Mouse (Mus musculus): ENCODE data around the gene Nkd1.

Gene Nkd1

DNA sequence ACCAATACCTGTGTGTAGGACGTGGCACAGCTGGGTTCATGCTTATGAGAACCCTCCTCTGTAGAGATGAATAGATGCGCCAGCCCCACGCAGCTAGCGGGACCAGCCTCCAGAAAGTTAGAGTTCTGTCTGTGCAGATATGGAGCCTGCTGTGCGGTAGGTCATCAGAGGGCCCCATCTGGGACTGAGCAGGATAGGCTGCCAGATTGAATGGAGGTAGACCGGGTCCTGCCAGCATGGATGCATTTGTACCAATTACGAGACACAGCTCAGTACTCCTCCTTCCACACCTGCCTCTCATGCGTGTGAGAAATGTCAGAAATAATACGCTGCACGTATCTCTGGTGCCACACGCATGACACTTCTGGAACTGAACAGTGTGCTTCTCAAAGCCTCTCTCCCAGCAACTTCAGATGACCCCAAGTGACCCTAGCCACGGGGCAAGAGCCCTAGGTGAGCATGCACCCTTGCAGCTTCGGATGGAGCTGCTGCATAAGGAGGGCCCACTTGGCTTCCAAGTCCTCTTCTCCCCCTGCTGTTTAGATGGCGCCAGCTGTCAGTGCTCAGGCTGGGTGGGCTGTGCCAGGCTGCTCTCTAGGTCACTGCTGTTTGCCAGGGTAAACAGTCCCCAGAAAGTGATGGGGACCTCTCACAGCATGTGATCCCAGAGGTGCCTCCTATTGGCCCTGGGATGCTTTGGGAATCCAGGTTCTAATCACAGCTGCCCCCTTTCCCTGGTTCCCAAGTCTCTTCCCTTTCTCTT, 57.4 kb downstream of the Nkd1 start:
- no peak for DNase-seq

- DNase-seq: no peak
These were observed 58.1 kb downstream of the Nkd1 start for GRCm38 (mm10) chr8:88579246-88579645.

- no peak for DNase-seq
These were observed 58.6 kb downstream of the Nkd1 start for GRCm38 (mm10) chr8:88579668-88580330.

GRCm38 (mm10) chr8:88580785-88581184, 59.6 kb downstream of the Nkd1 start:
- no peak for DNase-seq

GRCm38 (mm10) chr8:88583863-88584262, 62.7 kb downstream of the Nkd1 start:
- DNase-seq: no peak

GRCm38 (mm10) chr8:88588205-88588889, 67.2 kb downstream of the Nkd1 start:
- no peak for DNase-seq

DNA sequence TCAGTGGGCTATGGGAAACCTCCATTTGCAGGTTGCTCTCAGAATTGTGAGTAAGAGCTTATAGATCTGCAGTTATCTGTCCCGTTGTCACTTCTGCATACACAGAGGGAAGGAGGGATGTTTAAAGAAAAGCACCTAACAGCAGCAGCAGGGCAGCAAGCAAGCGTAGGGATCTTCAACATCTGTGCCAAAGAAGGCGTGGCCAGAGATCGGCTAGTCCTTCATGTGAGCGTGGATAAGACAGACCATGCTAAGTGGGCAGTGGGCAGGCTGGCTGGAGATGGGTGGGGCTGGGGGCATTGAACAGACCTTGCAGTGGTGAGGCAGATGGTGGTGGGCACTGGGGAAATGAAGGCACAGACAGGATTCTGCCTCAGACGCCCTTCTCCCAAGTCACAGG, 69.1 kb downstream of the Nkd1 start:
- no peak for DNase-seq

- DNase-seq: no peak
These were observed 72.8 kb downstream of the Nkd1 start for GRCm38 (mm10) chr8:88593947-88594346.

GRCm38 (mm10) chr8:88596042-88596441, 74.9 kb downstream of the Nkd1 start:
- DNase-seq: no peak

DNA sequence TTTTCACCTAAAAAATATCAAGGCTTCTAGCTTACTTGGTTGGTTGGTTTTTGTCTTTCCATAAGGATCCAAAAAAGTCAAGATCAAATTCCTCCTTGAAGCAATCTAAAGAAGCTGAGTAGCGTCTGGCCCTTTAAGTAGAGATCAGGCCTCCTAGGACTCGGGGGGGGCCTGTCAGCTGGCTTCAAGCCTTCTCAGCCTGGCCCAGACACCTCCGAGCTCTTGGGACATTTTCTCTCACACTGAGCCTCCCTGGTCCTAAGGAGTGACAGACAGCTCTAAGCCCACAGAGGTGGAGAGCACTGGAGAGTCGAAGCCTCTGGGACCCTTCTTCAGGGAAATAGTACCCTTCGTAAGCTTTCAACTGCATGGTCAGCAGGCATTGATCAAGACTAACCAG, 77.4 kb downstream of the Nkd1 start:
- no peak for DNase-seq

DNA sequence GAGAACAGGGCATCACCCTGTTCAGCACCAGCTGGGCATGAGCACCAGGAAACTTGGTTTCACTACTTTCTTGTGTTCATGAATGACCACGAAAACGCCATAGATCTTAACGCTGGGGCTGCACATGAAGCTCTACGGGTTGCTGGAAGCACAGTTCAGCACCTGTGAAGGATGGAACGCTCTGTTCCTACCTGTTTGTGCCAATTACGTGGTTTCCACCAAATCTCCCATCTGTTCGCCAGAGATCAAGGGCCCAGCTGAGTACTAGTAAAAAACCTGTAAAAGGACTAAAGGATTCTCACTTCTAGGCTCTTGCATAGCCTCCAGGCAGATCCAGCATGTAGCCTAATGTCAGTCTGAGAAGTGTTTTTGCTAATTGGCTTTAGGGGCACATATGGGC, 78.3 kb downstream of the Nkd1 start:
- DNase-seq: no peak

DNA sequence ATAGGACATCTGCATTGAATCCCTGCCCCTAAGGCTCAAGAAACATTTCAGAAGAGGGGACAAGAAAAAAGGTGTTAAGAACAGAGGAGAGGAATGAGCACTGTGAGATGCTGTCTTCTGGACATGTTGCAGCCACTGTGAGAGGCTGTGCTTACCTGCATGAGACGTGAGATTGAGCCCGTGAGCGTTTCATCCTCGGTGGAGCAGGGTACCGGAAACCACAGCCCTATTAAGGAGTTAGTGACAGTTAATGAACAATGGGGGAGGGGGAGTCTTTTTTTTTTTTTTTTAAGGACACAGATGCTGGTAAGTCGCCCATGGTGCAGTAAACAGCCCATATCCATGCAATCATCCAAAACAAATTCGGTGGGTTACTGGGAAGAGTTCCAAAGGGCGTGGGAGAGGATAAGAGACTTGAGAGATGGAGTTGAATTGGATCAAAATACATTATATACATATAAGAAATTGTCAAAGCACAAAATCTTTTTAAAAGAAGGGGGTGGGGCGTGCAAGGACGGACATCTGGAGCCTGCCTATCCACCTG, 82.4 kb downstream of the Nkd1 start:
- DNase-seq: no peak

DNA sequence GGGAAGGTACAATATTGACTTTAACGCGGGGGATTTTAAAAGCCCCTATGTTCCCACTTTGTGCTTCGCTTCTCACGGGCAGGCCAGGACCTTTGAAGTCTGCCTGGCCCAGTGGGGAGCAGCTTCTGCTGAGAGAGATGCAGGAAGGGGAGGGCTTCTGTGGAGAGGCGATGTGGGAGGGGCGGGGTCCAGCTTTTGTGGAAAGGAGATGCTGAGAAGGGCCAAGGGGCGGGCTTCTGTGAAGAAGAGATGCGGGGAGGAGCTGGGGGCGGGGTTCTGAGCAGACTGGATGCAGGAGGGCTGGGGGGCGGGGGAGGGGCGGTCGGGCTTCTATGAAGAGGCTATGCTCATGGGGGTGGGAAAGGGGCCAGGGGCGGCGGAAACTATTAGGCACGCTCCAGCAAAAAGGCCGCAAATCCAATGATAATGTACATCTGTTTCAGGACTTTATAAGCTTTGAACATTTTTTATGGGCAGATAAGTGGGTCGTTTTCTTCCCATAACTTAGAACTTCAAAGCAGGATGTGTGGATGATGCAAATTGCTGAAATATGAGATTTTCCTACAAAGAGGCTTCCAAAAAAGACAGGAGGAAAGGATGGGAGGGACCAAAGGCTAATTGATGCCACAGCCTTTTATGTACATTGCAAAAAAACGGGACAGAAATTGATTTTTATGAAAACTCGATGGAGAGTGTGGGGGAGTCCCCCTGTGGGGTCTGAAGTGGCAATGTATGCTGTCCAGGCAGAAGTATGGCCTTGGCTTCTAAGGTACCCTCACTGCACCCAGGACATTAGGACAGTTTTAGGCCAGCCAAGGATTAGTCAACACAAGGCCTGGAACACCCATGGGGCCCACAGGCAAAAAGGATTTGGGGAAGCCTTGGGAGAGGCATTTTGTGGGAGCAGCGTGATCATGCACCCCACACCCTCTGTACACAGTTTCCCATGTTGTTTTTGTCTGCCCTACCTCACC, 83.2 kb downstream of the Nkd1 start:
- DNase-seq: peak; percentile 96

GRCm38 (mm10) chr8:88605361-88606040, 84.3 kb downstream of the Nkd1 start:
- DNase-seq: no peak

DNA sequence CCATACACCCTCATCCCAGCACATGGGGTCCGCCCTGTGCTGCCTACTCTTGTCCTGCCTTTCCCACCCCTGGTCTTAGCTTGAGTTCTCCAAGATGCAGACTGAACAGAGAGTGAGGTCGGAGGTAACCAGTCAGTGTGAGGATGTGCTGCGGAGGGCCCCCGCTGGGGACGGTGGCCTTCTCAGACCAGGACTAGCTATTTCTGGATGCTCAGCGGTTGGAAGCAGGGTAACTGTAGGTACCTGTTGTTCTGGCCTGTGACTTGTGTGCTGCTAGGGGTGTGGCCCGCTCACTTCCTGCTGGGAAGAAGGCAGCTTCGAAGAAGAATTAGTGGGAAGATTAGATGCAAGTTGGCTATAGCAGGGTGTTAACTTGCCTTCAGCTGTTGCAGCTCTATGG, 87.9 kb downstream of the Nkd1 start:
- DNase-seq: no peak

- no peak for DNase-seq
These were observed 89.1 kb downstream of the Nkd1 start for GRCm38 (mm10) chr8:88610271-88610670.

DNA sequence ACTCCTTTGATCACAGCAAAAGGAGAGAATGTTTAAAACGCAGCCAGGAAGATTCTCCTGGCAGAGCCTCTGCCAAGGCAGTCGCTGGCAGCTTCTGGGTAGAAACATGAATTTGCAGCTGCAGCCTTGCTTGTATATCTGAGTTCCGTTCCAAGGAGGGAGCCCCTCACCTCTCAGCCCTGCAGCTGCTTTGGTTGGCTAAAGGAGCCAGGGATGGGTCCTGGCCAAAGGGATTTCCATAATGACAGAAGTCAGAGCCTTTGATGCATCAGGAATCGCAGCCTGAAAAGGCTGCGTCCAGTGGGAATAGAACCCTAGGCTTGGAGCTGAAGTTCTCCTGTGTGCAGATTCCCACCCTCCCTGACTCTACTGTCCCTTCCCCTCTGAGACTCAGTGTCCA, 93.8 kb downstream of the Nkd1 start:
- DNase-seq: no peak

DNA sequence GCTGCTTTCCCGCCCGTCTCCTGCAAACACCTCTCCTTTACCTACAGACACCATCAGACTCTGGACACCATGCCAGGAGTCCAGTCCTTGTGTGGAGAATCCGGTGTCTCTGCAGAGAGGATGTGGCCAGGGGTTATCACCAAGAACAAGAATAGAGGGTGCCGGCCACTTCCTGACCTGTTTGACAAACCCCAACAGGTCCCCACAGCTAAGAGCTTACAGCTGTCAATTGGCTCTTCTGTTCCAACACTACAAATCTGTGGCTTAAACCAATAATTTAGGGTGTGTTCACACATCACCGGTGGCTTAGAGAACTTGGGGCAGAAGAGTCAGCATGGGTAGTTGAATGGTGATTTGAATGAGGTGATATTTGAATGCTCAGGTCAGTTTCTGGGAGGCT, 97.5 kb downstream of the Nkd1 start:
- no peak for DNase-seq

DNA sequence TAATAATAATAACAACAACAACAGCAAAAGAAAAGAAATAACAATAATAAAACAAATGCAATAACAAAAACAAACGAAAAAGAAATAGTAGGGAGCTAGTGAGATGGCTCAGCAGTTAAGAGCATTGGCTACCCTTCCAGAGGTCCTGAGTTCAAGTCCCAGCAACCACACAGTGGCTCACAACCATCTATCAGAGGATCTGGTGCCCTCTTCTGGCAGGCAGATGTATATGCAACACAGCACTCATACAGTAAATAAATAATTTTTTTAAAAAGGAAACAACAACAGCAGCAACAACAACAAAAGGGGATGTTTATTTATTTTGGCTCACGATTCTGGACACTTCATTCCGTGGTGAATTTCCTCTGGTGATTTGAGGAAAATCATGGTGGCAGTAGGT, 98.4 kb downstream of the Nkd1 start:
- DNase-seq: no peak

DNA sequence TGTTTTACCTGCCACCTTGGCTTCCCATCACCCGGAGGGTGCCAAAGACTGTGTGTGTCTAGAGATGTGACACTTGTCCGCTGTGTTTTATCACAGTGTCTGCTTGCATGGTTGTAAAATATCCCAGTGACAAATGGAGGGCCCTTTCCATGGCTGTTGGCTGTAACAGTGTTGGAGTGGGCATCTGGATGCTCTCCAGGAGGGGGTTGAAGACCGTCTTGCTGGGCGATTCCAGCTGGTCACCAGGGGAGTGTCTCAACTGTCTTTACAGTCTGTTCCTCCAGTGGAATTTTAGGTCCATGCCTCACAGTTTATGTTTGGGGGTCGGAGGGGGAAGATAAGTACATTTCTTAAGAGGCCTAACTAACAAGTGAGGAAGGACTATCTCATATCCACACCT, 99.8 kb downstream of the Nkd1 start:
- DNase-seq: no peak

GRCm38 (mm10) chr8:88621408-88621807, 100.3 kb downstream of the Nkd1 start:
- DNase-seq: peak; percentile 92

DNA sequence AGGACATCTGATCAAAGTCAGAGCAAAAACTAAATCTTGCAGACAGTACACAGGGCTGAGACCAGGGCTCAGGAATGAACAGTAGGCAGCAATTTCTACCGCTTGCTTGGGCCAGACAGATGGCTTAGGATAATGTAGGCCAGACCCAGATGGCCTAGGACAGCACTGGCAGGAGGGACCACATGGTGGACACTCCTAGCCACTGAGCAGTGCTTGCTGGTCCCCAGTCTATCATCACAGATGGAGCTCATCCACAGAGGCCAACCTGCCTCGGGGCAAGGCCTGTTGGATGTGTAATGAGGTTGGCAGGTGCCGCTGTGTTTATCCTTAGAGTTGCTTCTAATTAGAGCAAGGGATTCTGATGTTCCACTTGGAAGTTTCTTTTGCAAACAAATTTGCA, 102.2 kb downstream of the Nkd1 start:
- DNase-seq: no peak

Measured in heart, adult 11 months (tissue).